Mouse (Mus musculus): ENCODE data around the gene Ephb4.

DNA sequence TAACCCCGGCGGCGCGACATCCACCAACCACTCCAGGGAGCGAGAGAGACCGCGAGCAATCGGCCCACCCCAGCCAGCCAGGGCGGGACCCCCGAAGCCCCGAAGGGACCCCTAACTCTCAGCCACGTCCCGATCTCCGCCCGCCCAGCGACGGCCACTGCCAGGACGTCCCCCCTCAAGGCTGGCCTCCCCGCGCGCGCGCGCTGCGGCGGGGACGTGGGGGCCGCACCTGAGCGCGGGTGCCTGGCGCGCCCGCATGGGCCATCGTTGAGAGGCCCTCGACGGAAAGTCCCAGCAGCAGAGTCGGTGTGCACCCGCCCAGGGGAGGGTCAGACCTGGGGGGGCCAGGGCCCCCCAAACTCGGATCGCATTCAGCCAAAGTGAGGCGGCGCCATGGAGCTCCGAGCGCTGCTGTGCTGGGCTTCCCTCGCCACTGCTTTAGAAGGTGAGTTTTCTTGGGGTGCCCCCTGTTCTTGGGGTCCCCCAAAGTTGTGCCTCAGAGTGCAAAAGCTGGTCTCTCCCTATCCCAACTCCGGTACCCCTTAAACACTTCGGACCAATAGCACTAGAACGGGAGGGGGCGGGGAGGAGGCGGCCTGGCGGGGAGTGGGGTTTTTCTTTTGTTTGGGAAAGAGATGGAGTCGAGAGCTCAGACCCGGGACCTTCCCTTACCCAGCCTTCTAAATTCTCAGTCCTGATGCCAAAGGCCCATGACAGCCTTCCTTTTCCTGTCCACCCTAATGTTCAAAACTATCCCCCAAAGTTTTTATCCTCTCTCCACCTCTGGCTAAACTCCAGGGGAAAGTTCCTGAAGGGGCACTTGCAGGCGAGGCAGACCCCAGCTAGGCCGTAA, 522 bp downstream of the Ephb4 start:
- TF ChIP-seq CTCF (IDR thresholded peaks at IDR 0.05; ENCODE audit: low read depth, low read length), result no peak
- TF ChIP-seq GATA1 (IDR thresholded peaks at IDR 0.05; ENCODE audit: borderline replicate concordance, low read length), result no peak

Data from G1E (cell line).